Mouse (Mus musculus) liver, embryonic 15.5 days (tissue): Measurements from ENCODE around the gene Pla1a. TPM values are rescaled to one million over a fixed set of nuclear protein-coding genes. Genes with fewer than 3 reads are reported as not detected.

Source experiments
- ATAC-seq: fragments of 200-750 bp; cut with Nextera tagmentation; 2 replicates; pipeline ENCODE4 v1.8.0; 2017; ENCODE audit warnings: moderate number of reproducible peaks, mild to moderate bottlenecking, moderate library complexity; ENCODE audit not compliant: insufficient read depth
- H3K27ac ChIP-seq: fragments of 300-500 bp; sonication (generic); replicated peaks from 2 replicates; pipeline ENCODE4 v1.5.1; 2015; ENCODE audit warnings: mild to moderate bottlenecking, inconsistent platforms
- H3K27me3 ChIP-seq: fragments of 300-500 bp; sonication (generic); 2 replicates; pipeline ENCODE4 v1.6.1; 2015; ENCODE audit warnings: mild to moderate bottlenecking, inconsistent platforms
- H3K36me3 ChIP-seq: fragments of 300-500 bp; sonication (generic); replicated peaks from 2 replicates; pipeline ENCODE4 v1.6.1; 2015; ENCODE audit warnings: moderate library complexity, mild to moderate bottlenecking, inconsistent platforms
- H3K4me1 ChIP-seq: fragments of 300-500 bp; sonication (generic); replicated peaks from 2 replicates; pipeline ENCODE4 v1.6.1; 2015; ENCODE audit warnings: inconsistent platforms
- H3K4me2 ChIP-seq: fragments of 300-500 bp; sonication (generic); 2 replicates; pipeline ENCODE4 v1.6.1; 2015; ENCODE audit warnings: moderate library complexity, mild to moderate bottlenecking, inconsistent platforms
- H3K4me3 ChIP-seq: fragments of 300-500 bp; sonication (generic); replicated peaks from 2 replicates; pipeline ENCODE4 v1.5.1; 2015; ENCODE audit warnings: mild to moderate bottlenecking, inconsistent platforms
- H3K9ac ChIP-seq: fragments of 300-500 bp; sonication (generic); 2 replicates; pipeline ENCODE4 v1.6.1; 2015; ENCODE audit warnings: moderate library complexity, mild to moderate bottlenecking, inconsistent platforms
- H3K9me3 ChIP-seq: fragments of 300-500 bp; sonication (generic); replicated peaks from 2 replicates; pipeline ENCODE4 v1.6.1; 2016; ENCODE audit warnings: inconsistent platforms
- WGBS: fragments of 180-500 bp; shearing (Covaris S2); methylation state at CpG from one replicate; pipeline ENCODE4 v1.1.7; 2015; ENCODE audit warnings: mixed read lengths; ENCODE audit not compliant: insufficient replicate concordance; 5-methylcytosine and 5-hydroxymethylcytosine counted together
- polyA plus RNA-seq: library from polyadenylated mRNA; unstranded; fragments of >200 nt; fragmentation: Nextera tagmentation; extraction: Ambion mirVana; gene quantifications from 2 replicates; pipeline ENCODE4 v1.2.1, GENCODE M21; 2015

The Pla1a gene
- polyA plus RNA-seq, 1 experiment from 2014 or later = 27.2 TPM

DNA sequence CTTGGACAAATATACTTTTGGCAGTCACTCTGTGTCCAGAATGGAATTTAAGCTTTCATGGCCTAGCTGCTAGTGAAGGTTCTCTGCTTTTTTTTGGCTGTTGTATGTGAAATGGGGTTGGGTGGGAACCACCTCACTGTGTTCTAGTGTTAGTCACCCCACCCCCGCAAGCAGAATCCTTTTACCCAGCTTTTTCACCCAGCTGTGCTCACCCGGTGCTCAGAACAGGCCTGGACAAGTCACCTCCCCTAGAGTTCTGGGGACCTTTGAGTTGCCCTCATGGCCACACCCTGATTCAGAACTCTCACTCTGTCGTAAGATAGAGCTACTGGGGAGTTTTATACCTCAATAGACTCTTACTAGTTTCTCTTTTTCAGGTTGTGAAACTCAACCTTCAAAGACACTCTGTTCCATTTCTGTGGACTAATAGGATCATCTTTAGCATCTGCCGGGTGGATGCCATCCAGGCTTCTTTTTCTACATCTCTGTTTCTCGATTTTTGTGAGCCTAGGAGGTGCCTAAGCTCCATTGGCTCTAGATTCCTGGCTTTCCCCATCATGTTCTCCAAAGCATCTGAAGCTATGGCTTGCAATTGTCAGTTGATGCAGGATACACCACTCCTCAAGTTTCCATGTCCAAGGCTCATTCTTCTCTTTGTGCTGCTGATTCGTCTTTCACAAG, 25.8 kb upstream of the Pla1a start:
- ATAC-seq = no peak
- H3K27ac ChIP-seq = no peak overlapping the region

DNA sequence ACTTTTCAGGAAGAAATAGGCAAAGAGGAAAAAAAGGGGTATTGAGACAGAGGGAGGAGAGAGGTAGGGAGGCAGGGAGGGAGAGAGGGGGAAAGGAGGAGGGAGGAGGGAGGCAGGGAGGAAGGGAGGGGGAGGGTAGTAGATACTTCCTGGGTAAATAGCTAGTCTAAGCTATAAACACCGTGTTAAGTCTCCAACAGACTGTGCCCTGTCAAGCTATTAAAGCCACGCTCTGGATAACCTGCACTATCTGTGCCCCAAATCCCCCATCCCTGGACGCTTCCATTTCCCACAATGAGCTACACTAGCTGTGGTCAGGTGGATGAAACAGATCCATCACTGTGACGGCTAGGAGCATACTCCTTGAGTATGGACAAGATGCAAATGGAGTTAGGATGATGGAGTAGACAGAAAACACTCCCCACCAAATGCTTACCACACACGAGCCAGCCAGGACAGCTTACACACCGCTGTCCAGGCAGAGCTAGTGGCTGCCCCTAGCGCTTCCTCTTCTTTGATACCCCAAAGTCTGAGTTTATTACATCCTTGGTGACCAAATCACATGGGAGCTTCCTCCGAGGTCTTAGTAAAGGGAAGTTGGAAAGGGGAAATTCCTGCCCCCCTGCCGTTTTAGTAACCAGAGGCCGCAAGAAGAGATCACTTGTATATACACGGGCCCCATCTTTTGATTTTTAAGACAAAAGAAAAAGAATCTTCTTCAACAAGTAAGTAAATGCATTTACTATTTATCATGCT, 24.0 kb upstream of the Pla1a start:
- ATAC-seq = no peak
- Histone ChIP-seq H3K4me1 (peaks cover 25% of the 10 kb centered on the region), H3K9me3 (no peaks in the 10 kb centered on the region), H3K36me3 (no peaks in the 10 kb centered on the region), H3K27me3 (no peaks in the 10 kb centered on the region; the same call in 1 of the 2 replicates), H3K9ac (no peak overlapping the region), H3K27ac (no peak overlapping the region), H3K4me2 (no peak overlapping the region), H3K4me3 (no peak overlapping the region)
- WGBS = 29% methylated on average over 11 of the region's 11 CpGs

More for the DNA sequence above, 25.8 kb upstream of the Pla1a start:
- Histone ChIP-seq H3K36me3 (no peaks in the 10 kb centered on the region), H3K4me2 (0 out of 2 replicates have a peak overlapping the region, but pooled peaks have one; percentile 7), H3K4me1 (peaks cover 17% of the 10 kb centered on the region), H3K9ac (no peak overlapping the region), H3K27me3 (no peaks in the 10 kb centered on the region; the same call in 1 of the 2 replicates), H3K9me3 (no peaks in the 10 kb centered on the region), H3K4me3 (no peak overlapping the region)
- WGBS = 42% methylated on average over 6 of the region's 6 CpGs

GRCm38 (mm10) chr16:38455511-38456418, 22.8 kb upstream of the Pla1a start, which contains the start of gene Cd80:
Gene Cd80, plus strand, starts transcription at chr16:38455561.
- H3K4me2 ChIP-seq = no peak within 1 kb of the TSS
- 69% methylated on average over 17 of the region's 17 CpGs for WGBS
- peaks cover 34% of the 10 kb centered on the region for H3K4me1 ChIP-seq
- no peaks in the 10 kb centered on the region for H3K9me3 ChIP-seq
- H3K27ac ChIP-seq = peak within 1 kb of the TSS; percentile 16; the same call in 1 of the 2 replicates
- H3K36me3 ChIP-seq = no peaks in the 10 kb centered on the region
- no peak within 1 kb of the TSS for H3K4me3 ChIP-seq
- H3K27me3 ChIP-seq = no peaks in the 10 kb centered on the region; the same call in 1 of the 2 replicates
- no peak within 1 kb of the TSS for H3K9ac ChIP-seq
- ATAC-seq = no peak

- H3K4me3 ChIP-seq = no peak overlapping the region
- WGBS = 71% methylated on average over 11 of the region's 11 CpGs
- H3K4me1 ChIP-seq = peaks cover 34% of the 10 kb centered on the region
- no peaks in the 10 kb centered on the region for H3K9me3 ChIP-seq
- no peaks in the 10 kb centered on the region; the same call in 1 of the 2 replicates for H3K27me3 ChIP-seq
- ATAC-seq = no peak
- no peak overlapping the region for H3K9ac ChIP-seq
- H3K27ac ChIP-seq = 0 out of 2 replicates have a peak overlapping the region, but pooled peaks have one; percentile 16
- peaks cover 5% of the 10 kb centered on the region; the same call in 1 of the 2 replicates for H3K36me3 ChIP-seq
- no peak overlapping the region for H3K4me2 ChIP-seq
These were observed 21.7 kb upstream of the Pla1a start for GRCm38 (mm10) chr16:38454533-38455254.

DNA sequence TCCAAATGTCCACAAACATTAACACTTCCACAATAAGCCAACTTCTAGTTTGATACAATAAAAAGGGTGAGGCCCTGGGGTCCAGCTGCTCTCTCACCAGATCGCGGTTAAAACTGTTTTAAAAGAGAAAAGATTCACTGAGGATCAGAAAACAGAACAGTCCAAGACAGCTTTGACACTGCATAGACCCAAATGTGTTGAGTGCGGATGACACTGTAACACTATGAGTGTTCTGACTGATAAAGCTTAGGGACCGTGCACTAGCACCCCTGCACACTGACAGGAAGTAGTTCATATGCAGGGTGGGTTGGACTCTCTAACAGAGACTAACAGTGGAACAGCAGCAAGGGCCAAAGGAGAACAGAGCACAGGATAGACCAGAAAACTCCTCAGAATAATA, 21.0 kb upstream of the Pla1a start:
- Histone ChIP-seq H3K27me3 (no peaks in the 10 kb centered on the region), H3K36me3 (peaks cover 5% of the 10 kb centered on the region; the same call in 1 of the 2 replicates), H3K4me1 (peaks cover 32% of the 10 kb centered on the region), H3K9ac (no peak overlapping the region), H3K27ac (0 out of 2 replicates have a peak overlapping the region, but pooled peaks have one; percentile 16), H3K4me3 (no peak overlapping the region), H3K4me2 (no peak overlapping the region), H3K9me3 (no peaks in the 10 kb centered on the region)
- ATAC-seq = no peak
- 19% methylated on average over 4 of the region's 4 CpGs for WGBS

DNA sequence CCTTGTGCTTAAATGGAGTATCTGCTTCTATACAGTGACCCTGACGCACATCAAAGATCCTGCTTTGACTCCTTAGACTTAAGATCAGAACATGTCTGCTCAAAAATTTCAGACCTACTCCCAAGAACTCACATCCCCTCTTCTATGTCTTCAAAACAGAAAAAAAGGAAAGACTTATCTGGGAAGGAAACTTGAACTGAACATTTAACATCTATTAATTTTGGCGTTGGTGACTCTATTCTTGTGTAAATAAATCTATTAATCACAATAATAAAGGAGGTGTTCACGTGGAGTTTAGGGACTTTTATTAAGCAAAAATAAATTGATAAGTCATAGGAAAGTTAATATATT, 20.2 kb upstream of the Pla1a start:
- 24% methylated on average over 3 of the region's 3 CpGs for WGBS
- peak overlapping the region; percentile 90 for H3K27ac ChIP-seq
- H3K4me2 ChIP-seq = peak overlapping the region; percentile 84
- peaks cover 24% of the 10 kb centered on the region for H3K4me1 ChIP-seq
- peak overlapping the region; percentile 88 for H3K9ac ChIP-seq
- no peaks in the 10 kb centered on the region for H3K27me3 ChIP-seq
- H3K9me3 ChIP-seq = no peaks in the 10 kb centered on the region
- peak overlapping the region; percentile 88 for H3K4me3 ChIP-seq
- no peak for ATAC-seq
- peaks cover 11% of the 10 kb centered on the region; the same call in 1 of the 2 replicates for H3K36me3 ChIP-seq

DNA sequence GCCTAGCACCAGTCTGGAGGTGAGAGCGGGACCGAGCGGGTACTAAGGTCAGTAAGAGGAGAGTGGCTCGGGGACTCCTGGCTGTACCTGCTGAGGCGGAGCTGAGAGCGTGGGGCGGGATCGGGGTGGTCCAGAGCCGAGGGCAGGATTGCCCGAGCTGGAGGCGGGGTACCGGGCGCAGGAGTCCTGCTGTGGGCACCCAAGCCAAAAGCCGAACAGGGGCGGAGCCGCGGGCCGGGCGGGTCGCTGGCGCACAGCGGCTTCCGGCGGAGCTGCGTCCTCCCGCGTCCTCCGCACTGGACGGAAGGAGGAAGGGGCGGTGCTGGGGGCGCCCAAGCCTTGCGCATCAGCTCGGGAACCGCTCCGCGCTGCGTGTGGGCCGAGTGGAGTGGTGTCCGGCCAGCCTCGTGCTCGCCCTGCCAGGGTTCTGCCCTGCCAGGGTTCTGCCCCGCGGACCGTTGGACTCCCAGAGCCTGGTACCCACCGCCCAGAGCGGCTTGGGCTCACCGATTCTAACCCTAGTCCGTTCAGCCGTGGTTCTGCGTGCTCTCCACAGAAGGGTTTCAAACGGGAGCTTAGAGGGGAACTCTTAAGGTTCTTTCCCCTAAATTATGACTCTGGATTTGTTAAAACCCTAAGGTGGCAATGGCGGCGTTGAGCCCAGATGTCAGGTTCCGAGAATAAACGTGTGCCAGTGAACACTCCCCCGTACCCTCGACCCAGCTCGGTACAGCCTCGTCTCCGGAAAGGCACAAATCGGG, 19.7 kb upstream of the Pla1a start, which contains the start of gene Adprh:
TSS of gene Adprh (minus strand) at position 262 of the 761 bp plus-strand sequence.
- under 1% methylated on average over 53 of the region's 61 CpGs for WGBS
- peaks cover 12% of the 10 kb centered on the region; the same call in 1 of the 2 replicates for H3K36me3 ChIP-seq
- no peaks in the 10 kb centered on the region for H3K27me3 ChIP-seq
- peak within 1 kb of the TSS; percentile 90 for H3K27ac ChIP-seq
- peak within 1 kb of the TSS; percentile 84 for H3K4me2 ChIP-seq
- H3K4me1 ChIP-seq = peaks cover 23% of the 10 kb centered on the region
- H3K4me3 ChIP-seq = peak within 1 kb of the TSS; percentile 88
- peak within 1 kb of the TSS; percentile 88 for H3K9ac ChIP-seq
- H3K9me3 ChIP-seq = no peaks in the 10 kb centered on the region
- ATAC-seq = peak; percentile 96

GRCm38 (mm10) chr16:38451421-38452205, 18.7 kb upstream of the Pla1a start:
- no peak for ATAC-seq
- WGBS = 42% methylated on average over 12 of the region's 12 CpGs
- Histone ChIP-seq H3K27ac (peak overlapping the region; percentile 90), H3K4me3 (peak overlapping the region; percentile 88), H3K9ac (peak overlapping the region; percentile 88), H3K27me3 (no peaks in the 10 kb centered on the region), H3K9me3 (no peaks in the 10 kb centered on the region), H3K4me1 (peaks cover 23% of the 10 kb centered on the region), H3K4me2 (peak overlapping the region; percentile 84), H3K36me3 (peaks cover 21% of the 10 kb centered on the region)

DNA sequence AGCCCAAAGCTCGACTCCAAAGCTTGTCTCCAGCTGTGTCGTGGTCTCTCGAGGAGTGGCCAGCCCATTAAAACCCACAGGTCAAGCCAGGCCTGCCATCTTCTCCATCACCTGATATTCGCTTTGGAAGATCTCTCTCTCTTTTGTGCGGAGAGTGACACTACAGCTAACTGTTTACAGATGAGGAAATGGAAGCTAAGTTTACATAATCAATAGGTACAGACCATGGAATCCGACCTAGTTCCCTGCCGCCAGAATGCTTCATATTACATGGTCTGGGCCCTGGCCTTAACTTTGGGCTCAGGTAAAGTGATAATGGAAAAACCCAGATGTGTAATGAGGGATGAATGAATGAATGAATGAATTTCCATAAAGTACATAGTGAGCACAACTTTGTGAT, 17.8 kb upstream of the Pla1a start:
- WGBS = 79% methylated on average over 7 of the region's 7 CpGs
- H3K4me1 ChIP-seq = peaks cover 23% of the 10 kb centered on the region
- no peak overlapping the region for H3K4me2 ChIP-seq
- H3K27ac ChIP-seq = peak overlapping the region; percentile 48
- no peaks in the 10 kb centered on the region for H3K9me3 ChIP-seq
- H3K36me3 ChIP-seq = peaks cover 29% of the 10 kb centered on the region
- no peak for ATAC-seq
- H3K27me3 ChIP-seq = no peaks in the 10 kb centered on the region
- no peak overlapping the region for H3K9ac ChIP-seq
- no peak overlapping the region for H3K4me3 ChIP-seq
